Mouse (Mus musculus): Measurements from ENCODE around the gene Lman1l. TPM values are rescaled to one million over a fixed set of nuclear protein-coding genes. Genes with fewer than 3 reads are reported as not detected.

Lman1l gene
- polyA plus RNA-seq, 2 experiments = not detected

- no peak for TF ChIP-seq POLR2A (IDR thresholded peaks at IDR 0.05; ENCODE audit: borderline replicate concordance, extremely low read depth, insufficient read depth, insufficient read length)
- Histone ChIP-seq H3K4me1 (ENCODE audit: control insufficient read depth, insufficient read depth, low read length) (no peaks in the 10 kb centered on the region), H3K27ac (replicated peaks; ENCODE audit: low read depth, low read length) (no peak overlapping the region), H3K4me2 (replicated peaks; ENCODE audit: low read depth, low read length, severe bottlenecking) (no peak overlapping the region), H3K9ac (ENCODE audit: low read depth, low read length, severe bottlenecking) (no peak overlapping the region), H3K9me3 (ENCODE audit: control insufficient read depth, low read length) (no peaks in the 10 kb centered on the region), H3K36me3 (ENCODE audit: control insufficient read depth, insufficient read depth, low read length) (no peaks in the 10 kb centered on the region), H3K4me3 (replicated peaks; ENCODE audit: low read length) (no peak overlapping the region), H3K27me3 (ENCODE audit: control insufficient read depth, insufficient read depth, low read length) (no peaks in the 10 kb centered on the region)
- DNase-seq (ENCODE audit: low spot score) (no peak), ATAC-seq (ENCODE audit: low FRiP score, low read depth) (no peak)
- WGBS = 58% methylated on average over 3 of the region's 3 CpGs
These were observed 10.2 kb downstream of the Lman1l start for GRCm38 (mm10) chr9:57610359-57610826.

GRCm38 (mm10) chr9:57609803-57610202 is 10.8 kb downstream of the Lman1l start:
- no peak for DNase-seq (ENCODE audit: low spot score)
- ATAC-seq (ENCODE audit: low FRiP score, low read depth) = no peak
- H3K9ac ChIP-seq (ENCODE audit: low read depth, low read length, severe bottlenecking) = no peak overlapping the region
- H3K36me3 ChIP-seq (ENCODE audit: control insufficient read depth, insufficient read depth, low read length) = no peaks in the 10 kb centered on the region
- no peak overlapping the region for H3K4me3 ChIP-seq (replicated peaks; ENCODE audit: low read length)
- H3K27ac ChIP-seq (replicated peaks; ENCODE audit: low read depth, low read length) = no peak overlapping the region
- H3K4me2 ChIP-seq (replicated peaks; ENCODE audit: low read depth, low read length, severe bottlenecking) = no peak overlapping the region
- H3K4me1 ChIP-seq (ENCODE audit: control insufficient read depth, insufficient read depth, low read length) = no peaks in the 10 kb centered on the region
- no peaks in the 10 kb centered on the region for H3K9me3 ChIP-seq (ENCODE audit: control insufficient read depth, low read length)
- WGBS = 51% methylated on average over 3 of the region's 3 CpGs
- no peaks in the 10 kb centered on the region for H3K27me3 ChIP-seq (ENCODE audit: control insufficient read depth, insufficient read depth, low read length)
- TF ChIP-seq POLR2A (IDR thresholded peaks at IDR 0.05; ENCODE audit: borderline replicate concordance, extremely low read depth, insufficient read depth, insufficient read length) = no peak

GRCm38 (mm10) chr9:57606139-57606851 is 14.3 kb downstream of the Lman1l start, which contains the start of gene Cplx3:
Gene Cplx3, minus strand, starts transcription at chr9:57606281.
- Histone ChIP-seq H3K9ac (ENCODE audit: low read depth, low read length, severe bottlenecking) (no peak within 1 kb of the TSS), H3K4me2 (replicated peaks; ENCODE audit: low read depth, low read length, severe bottlenecking) (no peak within 1 kb of the TSS), H3K27me3 (ENCODE audit: control insufficient read depth, insufficient read depth, low read length) (no peaks in the 10 kb centered on the region), H3K27ac (replicated peaks; ENCODE audit: low read depth, low read length) (no peak within 1 kb of the TSS), H3K9me3 (ENCODE audit: control insufficient read depth, low read length) (no peaks in the 10 kb centered on the region), H3K4me1 (ENCODE audit: control insufficient read depth, insufficient read depth, low read length) (no peaks in the 10 kb centered on the region), H3K4me3 (replicated peaks; ENCODE audit: low read length) (no peak within 1 kb of the TSS), H3K36me3 (ENCODE audit: control insufficient read depth, insufficient read depth, low read length) (no peaks in the 10 kb centered on the region)
- no peak for TF ChIP-seq POLR2A (IDR thresholded peaks at IDR 0.05; ENCODE audit: borderline replicate concordance, extremely low read depth, insufficient read depth, insufficient read length)
- peak; percentile 55 for DNase-seq (ENCODE audit: low spot score)
- peak; percentile 62; the same call in 1 of the 2 replicates for ATAC-seq (ENCODE audit: low FRiP score, low read depth)
- WGBS = 8% methylated on average over 24 of the region's 24 CpGs

- DNase-seq (ENCODE audit: low spot score) (no peak), ATAC-seq (ENCODE audit: low FRiP score, low read depth) (no peak)
- Histone ChIP-seq H3K36me3 (ENCODE audit: control insufficient read depth, insufficient read depth, low read length) (no peaks in the 10 kb centered on the region), H3K4me1 (ENCODE audit: control insufficient read depth, insufficient read depth, low read length) (no peaks in the 10 kb centered on the region), H3K4me3 (replicated peaks; ENCODE audit: low read length) (no peak overlapping the region), H3K27ac (replicated peaks; ENCODE audit: low read depth, low read length) (no peak overlapping the region), H3K9ac (ENCODE audit: low read depth, low read length, severe bottlenecking) (no peak overlapping the region), H3K9me3 (ENCODE audit: control insufficient read depth, low read length) (no peaks in the 10 kb centered on the region), H3K4me2 (replicated peaks; ENCODE audit: low read depth, low read length, severe bottlenecking) (no peak overlapping the region), H3K27me3 (ENCODE audit: control insufficient read depth, insufficient read depth, low read length) (no peaks in the 10 kb centered on the region)
- WGBS = 26% methylated on average over 9 of the region's 9 CpGs
- TF ChIP-seq POLR2A (IDR thresholded peaks at IDR 0.05; ENCODE audit: borderline replicate concordance, extremely low read depth, insufficient read depth, insufficient read length) = no peak
These were observed 15.1 kb downstream of the Lman1l start for GRCm38 (mm10) chr9:57605503-57605902.

GRCm38 (mm10) chr9:57604875-57605274 is 15.7 kb downstream of the Lman1l start:
- Histone ChIP-seq H3K27ac (replicated peaks; ENCODE audit: low read depth, low read length) (no peak overlapping the region), H3K9me3 (ENCODE audit: control insufficient read depth, low read length) (no peaks in the 10 kb centered on the region), H3K4me3 (replicated peaks; ENCODE audit: low read length) (no peak overlapping the region), H3K4me1 (ENCODE audit: control insufficient read depth, insufficient read depth, low read length) (no peaks in the 10 kb centered on the region), H3K9ac (ENCODE audit: low read depth, low read length, severe bottlenecking) (no peak overlapping the region), H3K4me2 (replicated peaks; ENCODE audit: low read depth, low read length, severe bottlenecking) (no peak overlapping the region), H3K36me3 (ENCODE audit: control insufficient read depth, insufficient read depth, low read length) (no peaks in the 10 kb centered on the region), H3K27me3 (ENCODE audit: control insufficient read depth, insufficient read depth, low read length) (no peaks in the 10 kb centered on the region)
- TF ChIP-seq POLR2A (IDR thresholded peaks at IDR 0.05; ENCODE audit: borderline replicate concordance, extremely low read depth, insufficient read depth, insufficient read length) = no peak
- DNase-seq (ENCODE audit: low spot score) (no peak), ATAC-seq (ENCODE audit: low FRiP score, low read depth) (no peak)
- 75% methylated on average over 4 of the region's 4 CpGs for WGBS
